Mouse (Mus musculus) bone marrow macrophage, adult 2 months (primary cell): ENCODE measurements around the gene Bicc1.

Experiments used
- CTCF ChIP-seq: IDR thresholded peaks from 2 replicates; pipeline ENCODE4 v1.5.1; 2012; ENCODE audit warnings: low read depth, mild to moderate bottlenecking, low read length, moderate library complexity
- POLR2A ChIP-seq: IDR thresholded peaks from 2 replicates; pipeline ENCODE4 v1.6.1; 2012; ENCODE audit warnings: mild to moderate bottlenecking, low read depth, low read length, borderline replicate concordance

GRCm38 (mm10) chr10:71025131-71025894, 134.2 kb downstream of the Bicc1 start:
- TF ChIP-seq POLR2A (no peak), CTCF (no peak)
